Mouse (Mus musculus): ENCODE data around the gene Gadd45b. TPM values are rescaled to one million over a fixed set of nuclear protein-coding genes. Genes with fewer than 3 reads are reported as not detected.

The Gadd45b gene
- total RNA-seq (2015; ENCODE audit: low replicate concordance) (1.3 and 1.8 TPM in 2 replicates), total RNA-seq (2017; ENCODE audit: low replicate concordance) (3.6 and 9.2 TPM in 2 replicates)

DNA sequence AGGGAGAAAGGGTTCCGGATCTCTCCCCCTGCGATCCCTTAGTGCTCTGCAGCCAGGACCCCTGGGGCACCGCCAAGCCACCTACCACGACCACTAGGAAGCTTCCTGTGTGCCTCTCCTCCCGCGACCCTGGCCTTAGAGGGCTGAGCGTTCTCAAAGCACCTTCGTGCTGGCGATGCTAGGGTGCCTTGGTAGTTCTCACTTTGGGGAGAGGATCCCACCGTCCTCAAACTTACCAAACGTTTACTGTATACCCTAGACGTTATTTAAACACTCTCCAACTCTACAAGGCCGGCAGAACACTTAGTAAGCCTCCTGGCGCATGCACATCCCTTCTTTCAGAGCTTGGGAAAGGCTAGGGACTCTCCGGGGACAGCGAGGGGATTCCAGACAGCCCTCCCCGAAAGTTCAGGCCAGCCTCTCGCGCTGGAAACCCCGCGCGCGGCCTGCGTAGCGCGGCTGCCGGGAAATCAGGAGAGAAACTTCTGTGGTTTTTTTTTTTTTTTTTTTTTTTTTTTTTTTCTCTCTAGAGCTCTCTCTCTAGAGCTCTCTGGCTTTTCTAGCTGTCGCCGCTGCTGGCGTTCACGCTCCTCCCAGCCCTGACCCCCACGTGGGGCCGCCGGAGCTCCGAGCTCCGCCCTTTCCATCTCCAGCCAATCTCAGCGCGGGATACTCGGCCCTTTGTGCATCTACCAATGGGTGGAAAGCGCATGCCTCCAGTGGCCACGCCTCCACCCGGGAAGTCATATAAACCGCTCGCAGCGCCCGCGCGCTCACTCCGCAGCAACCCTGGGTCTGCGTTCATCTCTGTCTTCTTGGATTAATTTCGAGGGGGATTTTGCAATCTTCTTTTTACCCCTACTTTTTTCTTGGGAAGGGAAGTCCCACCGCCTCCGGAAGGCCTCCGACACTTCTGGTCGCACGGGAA is at the start of gene Gadd45b:
Gene Gadd45b (plus strand): TSS at position 775 of the 928 bp plus-strand sequence.
- ATAC-seq (replicated peaks; ENCODE audit: low FRiP score, poor library complexity, severe bottlenecking), result peak; percentile 97

DNA sequence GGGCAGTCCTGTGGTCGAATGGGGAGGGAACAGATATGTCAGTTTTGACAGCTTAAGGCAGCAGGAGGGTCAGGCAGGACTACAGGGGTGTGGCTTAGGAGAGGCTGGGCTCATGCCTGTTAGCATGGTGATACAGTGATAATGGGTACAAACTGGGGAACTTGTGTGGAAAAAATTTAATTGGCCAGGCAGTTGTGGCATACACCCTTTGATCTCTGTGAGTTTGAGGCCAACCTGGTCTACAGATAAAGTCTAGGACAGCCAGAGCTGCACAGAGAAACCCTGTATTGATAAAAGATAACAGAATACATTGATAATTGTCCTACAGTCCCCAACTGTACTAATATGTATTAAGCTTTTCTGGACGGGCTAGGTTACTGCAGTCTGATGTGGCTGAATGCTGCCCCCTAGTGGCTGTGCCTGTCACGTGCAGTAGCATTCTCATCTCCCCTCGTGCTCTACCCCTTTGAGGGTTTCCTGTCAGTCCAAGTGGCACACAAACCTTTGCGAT is 49.7 kb upstream of the Gadd45b start:
- ATAC-seq (replicated peaks; ENCODE audit: low FRiP score, poor library complexity, severe bottlenecking), result peak; percentile 83

DNA sequence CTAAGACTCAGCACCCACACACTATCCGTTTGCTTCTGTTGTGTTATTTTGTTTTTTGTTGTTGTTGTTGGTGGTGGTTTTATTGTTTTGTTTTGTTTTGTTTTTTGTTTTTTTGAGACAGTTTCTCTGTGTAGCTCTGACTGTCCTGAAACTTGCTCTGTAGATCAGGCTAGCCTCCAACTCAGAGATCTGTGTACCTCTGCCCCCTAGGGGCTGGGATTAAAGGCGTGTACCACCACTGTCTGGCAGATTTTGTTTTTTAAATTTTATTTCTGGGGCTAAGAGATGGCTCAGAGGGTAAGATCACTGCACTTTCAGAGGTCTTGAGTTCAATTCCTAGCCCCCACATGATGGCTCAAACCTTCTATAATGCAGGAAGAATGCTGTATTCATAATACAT is 49.0 kb upstream of the Gadd45b start:
- ATAC-seq (replicated peaks; ENCODE audit: low FRiP score, poor library complexity, severe bottlenecking), result no peak

DNA sequence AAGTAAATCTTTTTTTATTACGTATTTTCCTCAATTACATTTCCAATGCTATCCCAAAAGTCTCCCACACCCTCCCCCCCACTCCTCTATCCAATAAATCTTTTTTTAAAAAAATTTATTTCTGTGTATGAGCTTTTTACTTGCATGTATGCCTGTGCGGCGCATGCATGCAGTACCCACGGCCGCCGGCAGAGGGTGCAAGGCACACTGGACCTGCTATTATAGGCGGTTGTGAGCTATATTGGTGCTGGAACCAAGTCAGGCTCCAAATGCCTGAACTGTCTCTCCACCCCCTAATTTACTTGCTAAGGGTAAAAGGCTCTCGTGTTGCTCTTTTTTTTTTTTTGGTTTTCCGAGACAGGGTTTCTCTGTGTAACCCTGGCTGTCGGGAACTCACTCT is 48.6 kb upstream of the Gadd45b start:
- peak; percentile 51; the same call in 1 of the 2 replicates for ATAC-seq (replicated peaks; ENCODE audit: low FRiP score, poor library complexity, severe bottlenecking)

DNA sequence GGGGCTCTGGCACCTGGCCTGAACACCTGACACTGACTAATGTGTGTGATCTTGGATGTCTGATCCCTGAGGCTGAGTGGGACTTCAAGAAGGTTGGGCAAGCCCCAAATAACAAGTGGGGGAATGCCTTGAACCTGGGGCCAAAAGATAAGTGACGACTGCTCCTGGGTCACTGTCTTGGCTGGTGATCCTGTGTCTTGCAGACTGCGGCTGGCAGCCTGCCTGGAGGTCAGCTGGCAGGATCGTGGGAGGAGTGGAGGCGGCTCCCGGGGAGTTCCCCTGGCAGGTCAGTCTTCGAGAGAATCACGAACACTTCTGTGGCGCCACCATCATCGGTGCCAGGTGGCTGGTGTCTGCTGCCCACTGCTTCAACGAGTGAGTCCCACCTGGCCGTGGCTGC is 42.7 kb upstream of the Gadd45b start:
- ATAC-seq (replicated peaks; ENCODE audit: low FRiP score, poor library complexity, severe bottlenecking), result peak; percentile 75

DNA sequence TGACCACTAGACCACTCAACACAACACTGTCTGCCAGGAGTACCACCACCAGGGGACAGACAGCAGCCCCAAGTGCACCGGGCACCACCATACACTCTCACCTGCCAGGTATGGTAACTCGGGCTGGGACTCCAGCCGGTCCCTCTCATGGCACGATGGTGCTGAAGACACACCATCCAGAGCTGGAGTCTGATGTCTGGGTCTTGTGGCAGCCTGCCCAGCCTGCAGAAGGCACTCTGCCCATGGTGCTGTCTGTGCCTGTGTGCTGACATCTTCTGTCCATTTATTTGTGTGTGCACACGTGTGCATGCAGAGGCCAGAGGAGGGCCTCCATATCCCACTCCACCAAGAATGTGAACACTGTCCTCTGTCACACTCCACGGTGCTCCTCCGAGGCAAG is 34.8 kb upstream of the Gadd45b start:
- no peak for ATAC-seq (replicated peaks; ENCODE audit: low FRiP score, poor library complexity, severe bottlenecking)

DNA sequence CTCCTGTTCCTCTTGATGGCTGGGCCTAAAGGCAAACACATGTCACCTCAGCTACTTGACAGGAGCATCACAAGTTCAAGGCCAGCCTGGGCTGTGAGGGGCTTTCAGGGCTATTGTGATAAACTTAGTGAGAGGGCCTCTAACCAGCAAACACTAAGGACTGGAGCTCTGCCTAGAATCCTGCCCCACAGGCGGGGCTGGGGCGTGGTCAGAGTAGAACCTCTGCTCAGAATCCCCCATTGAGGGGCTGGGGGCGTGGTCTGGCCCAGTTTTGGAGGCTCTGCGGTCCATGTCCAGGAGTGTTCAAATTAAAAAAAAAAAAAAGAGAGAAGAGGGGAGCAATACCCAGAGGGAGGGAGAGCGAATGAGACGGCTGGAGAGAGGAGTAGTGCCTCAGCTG is 34.2 kb upstream of the Gadd45b start:
- ATAC-seq (replicated peaks; ENCODE audit: low FRiP score, poor library complexity, severe bottlenecking), result no peak

DNA sequence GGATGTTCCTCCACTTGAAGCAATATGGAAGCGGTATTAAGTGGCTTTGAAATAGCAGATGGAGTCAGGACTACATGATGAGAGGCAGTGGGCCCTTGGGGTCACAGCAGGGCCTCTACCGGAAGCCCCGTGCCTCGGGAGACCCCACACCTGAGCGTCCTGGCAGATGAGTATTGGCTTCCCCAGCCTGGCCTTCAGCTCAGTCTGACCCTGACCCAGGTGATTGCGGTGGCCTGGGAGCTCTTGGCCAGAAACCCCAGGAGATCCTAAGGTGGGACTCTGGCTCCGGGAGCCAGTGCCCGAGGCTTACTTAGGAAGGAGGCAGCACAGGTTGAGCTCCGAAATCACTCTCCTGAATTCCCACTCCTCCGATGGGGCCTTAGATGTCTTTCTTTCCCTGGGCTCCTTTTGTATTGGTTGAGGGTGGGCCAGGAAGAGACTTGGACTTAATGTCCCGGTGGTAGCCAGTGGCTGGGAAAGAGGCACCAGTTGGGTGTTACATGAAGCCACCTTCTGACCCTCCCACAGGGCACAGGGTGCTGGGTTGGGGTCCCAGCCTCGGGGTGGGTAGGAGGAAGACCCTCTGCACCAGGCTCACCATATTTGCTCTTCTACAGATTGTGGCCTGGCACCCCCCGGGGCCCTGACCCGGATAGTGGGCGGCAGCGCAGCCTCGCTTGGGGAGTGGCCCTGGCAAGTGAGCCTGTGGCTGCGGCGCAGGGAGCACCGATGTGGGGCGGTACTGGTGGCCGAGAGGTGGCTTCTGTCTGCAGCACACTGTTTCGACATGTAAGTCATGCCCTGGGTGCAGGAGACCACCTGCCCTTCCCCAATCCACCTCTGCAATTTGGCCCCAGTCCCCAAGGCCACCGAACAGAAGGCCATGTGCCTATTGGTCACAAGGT is 33.0 kb upstream of the Gadd45b start:
- ATAC-seq (replicated peaks; ENCODE audit: low FRiP score, poor library complexity, severe bottlenecking), result no peak

DNA sequence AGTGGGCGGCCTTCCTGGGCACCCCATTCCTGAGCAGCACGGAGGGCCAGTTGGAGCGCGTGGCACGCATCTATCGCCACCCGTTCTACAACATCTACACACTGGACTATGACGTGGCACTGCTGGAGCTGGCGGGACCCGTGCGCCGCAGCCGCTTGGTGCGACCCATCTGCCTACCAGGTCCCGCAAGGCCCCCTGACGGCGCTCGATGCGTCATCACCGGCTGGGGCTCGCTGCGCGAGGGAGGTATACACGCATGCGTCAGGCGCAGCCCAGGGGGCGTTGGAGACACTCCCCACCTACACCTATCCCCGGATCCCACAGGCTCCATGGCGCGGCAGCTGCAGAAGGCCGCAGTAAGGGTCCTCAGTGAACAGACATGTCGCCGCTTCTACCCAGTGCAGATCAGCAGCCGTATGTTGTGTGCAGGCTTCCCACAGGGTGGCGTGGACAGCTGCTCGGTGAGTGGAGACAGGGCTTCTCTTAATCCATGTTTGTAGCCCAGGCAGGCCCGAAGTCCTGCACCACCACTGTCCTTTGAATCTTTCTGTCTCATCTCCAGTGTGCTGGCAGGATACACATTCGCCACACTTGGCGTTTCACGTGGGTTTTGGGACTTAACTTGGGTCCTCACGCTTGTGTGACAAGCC is 31.9 kb upstream of the Gadd45b start:
- ATAC-seq (replicated peaks; ENCODE audit: low FRiP score, poor library complexity, severe bottlenecking), result no peak

DNA sequence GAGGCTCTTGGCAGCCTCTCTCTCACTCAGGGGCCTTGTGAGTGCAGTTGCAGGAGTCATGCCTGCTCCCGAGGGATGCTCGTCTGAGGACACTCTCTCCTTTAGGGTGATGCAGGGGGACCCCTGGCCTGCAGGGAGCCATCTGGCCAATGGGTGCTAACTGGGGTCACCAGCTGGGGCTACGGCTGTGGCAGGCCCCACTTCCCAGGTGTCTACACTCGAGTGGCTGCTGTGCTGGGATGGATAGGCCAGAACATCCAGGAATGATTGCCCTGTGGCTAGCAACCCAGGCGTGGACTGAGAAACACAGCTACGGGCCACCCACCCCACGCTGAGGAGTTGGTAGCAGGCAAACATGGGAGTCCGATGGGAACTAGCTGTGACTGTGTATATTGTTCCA is 30.8 kb upstream of the Gadd45b start:
- no peak for ATAC-seq (replicated peaks; ENCODE audit: low FRiP score, poor library complexity, severe bottlenecking)

DNA sequence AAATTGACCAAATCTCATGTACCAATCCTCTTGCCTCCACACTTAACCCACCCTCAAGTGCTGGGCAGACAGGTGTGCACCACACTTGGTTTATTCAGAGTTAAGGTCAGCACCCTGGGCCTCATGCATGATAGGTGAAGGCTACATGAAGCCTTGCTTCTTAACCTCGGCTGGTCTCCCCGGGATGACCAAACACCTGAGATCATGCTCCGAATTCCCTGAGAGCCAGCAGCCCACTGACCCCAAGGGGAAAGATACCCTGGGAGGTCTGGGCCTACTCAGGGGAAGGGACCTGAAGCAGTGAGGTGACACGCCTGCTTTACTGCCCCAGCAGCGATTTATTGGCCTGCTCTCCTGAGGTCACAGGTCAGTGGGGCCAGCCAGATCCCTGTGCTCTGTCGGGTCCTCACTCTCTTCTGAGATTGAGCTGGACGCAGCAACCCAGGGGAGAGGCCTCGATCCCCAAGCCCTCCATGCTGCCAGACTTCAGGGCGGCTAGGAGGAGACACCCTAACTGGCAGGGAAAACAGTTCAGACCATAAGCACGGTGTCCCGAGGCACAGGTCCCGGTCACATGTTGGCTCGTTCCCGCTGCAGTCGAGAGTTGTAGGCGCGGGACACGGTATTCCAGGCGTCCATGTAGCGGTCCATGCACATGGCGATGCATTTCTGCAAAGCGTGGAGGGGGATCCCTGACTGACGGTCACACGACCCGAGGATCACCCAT is 30.1 kb upstream of the Gadd45b start:
- ATAC-seq (replicated peaks; ENCODE audit: low FRiP score, poor library complexity, severe bottlenecking), result 0 out of 2 replicates have a peak, but pooled peaks have one; percentile 1

DNA sequence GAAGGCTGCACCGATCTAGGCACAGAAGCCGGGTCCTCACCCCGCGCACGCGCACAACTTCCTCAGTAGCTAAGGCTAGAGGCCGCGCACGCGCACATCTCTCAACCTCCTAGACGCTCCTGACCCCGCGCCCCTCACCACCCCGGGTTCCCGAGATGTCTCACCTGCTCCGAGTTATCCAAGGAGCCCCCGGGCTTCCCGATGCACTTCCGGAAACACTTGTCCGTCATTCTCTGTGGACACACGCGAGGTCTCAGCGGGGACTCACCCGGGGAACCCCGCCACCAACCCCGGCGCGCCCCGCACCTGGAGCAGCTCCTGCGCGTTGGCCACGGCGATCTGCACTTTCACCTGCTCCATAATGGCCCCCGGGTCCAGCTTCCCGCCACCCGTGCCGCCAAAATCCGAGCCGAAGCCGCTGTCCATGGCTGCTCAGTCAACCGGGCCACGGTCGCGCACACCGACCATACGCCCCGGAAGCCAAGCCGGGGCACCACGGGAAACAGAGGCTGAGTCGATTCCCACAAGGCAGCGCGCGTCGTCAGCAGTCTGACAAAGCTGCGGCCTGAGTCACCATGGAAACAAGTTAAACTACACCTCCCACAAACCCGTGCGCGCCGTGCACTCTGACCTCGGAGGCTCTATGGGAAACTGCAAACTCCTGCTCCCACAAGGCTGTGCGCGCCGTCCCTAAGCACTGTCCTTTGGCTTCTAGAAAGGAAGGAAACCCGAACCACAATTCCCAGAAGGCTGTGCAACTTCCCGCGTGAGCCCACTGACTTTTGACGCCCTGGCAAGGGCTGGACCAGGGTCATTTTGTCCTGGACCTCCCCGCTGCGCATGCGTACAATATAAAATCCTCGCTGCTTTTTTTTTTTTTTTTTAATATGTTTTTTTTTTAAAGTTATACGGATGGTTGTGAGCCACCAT is 29.3 kb upstream of the Gadd45b start, which contains the start of gene Timm13:
Gene Timm13 (minus strand): TSS at position 652 of the 930 bp plus-strand sequence.
- ATAC-seq (replicated peaks; ENCODE audit: low FRiP score, poor library complexity, severe bottlenecking), result peak; percentile 89

DNA sequence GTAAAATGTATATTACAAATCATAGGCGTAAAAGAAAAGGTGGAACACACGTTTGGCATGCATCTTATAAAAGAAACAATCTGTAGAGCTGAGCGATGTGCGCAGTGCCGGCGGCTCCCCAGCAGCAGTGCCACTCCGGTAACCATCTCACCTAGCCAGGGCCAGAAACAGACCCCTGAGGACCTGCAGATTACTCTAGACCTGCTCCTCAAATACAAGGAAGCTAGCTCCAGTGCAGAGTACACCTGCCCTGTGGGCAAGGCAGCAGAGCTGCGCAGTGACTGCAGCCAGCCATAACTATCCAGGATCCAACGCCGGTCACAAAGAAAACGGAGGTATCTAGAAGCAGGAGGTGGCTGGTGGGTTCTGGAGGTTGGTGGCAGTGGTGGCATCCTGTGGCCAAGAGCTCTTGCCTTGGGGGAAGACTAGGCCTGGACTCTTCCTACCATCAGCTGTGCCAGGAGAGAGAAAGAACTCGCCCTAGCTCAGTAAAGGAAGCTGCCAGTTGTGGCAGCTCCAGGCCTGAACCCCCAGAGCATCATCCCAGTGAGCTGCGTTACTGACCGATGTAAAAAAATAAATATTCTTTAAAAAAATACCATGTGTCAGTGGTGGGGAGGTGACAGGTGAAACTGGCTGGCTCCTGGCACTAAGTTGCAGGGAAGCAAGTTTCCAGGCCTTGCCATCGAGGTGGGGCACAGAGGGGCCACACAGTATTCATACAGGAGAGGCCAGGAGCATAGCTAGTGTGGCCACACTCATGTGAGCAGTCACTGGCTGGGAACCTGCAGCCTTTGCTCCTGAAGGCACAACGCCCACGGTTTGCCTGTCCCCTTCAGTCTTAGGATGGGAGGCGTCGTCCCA is 28.2 kb upstream of the Gadd45b start:
- ATAC-seq (replicated peaks; ENCODE audit: low FRiP score, poor library complexity, severe bottlenecking), result no peak

DNA sequence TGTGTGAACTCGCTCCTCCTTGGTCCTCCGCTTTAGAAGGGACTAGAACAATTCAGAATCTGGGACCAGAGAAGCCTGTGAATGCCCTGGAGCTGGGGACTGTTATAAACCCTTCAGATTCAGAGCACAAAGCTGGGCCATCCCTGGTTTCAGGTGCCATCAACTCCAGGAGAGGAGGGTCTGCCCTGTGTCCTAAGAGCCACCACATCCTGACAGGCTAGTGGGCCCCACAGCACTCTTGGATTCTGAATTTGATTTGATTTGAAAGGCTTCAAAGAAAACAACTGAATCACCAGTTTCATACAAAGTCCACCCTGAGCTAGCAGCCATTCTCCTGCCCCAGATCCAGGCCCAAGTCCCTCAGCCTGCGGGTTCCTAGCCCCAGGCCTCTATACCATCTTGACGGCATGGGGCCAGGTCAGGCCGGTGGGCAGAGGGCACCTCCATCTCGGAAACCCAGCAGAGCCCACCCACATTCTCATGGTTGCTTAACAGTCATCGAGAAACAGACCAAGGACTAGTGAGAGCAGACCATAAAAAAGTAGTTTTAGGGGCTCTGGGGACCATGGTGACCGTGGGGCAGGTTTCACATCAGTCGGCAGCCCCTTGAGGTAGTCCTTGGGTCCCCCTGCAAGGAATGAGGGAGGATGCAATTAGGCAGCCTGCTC is 27.5 kb upstream of the Gadd45b start:
- no peak for ATAC-seq (replicated peaks; ENCODE audit: low FRiP score, poor library complexity, severe bottlenecking)

DNA sequence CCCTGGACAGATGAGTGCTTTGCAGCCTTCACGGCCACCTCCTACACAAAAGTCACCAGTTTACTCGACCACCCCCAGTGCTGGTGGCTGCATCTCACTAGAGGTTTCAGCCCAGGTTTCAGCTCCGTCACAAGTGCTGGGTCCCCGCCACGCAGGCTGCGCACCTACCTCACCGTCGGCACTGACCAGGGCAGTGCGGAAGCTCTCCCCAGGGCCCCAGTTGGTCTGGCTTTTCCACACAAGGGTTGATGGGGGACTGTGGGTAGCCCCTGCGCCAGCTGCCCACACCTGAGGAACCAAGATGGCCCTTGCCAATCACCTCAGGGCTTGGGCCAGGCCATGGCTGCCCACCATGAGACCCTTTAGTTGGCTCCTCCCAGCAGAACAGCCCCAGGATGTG is 26.6 kb upstream of the Gadd45b start:
- no peak for ATAC-seq (replicated peaks; ENCODE audit: low FRiP score, poor library complexity, severe bottlenecking)

DNA sequence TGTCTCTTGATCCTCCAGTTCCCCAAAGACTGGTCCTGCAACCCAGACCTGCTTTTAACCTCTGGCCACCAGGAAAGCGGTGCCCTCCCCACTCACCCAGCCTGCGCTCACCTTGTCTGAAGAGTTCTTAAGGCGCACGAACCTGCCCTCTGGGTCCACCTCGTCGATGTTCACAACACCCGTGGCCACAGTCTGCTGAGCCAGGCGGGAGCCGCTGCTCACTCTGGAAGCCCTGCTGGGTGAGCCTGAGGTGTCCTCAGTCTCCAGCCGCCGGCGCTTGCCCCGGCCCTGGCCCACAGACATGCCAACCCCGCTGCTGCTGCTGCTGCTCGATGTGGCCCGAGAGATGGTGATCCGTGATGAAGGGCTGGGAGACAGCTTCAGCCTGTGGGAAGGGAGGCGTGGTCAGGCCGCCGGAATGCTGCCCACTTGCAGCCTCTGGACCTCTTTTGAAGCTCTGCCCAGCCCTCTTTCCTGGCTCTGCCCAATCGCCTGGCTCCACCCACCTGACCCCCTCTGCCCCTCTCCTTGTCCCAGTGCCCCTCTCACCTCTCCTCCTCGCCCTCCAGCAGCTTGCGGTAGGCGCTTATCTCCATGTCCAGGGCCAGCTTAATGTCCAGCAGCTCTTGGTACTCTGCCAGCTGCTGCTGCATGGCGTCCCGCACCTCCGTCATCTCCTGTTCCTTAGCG is 25.7 kb upstream of the Gadd45b start:
- no peak for ATAC-seq (replicated peaks; ENCODE audit: low FRiP score, poor library complexity, severe bottlenecking)
